Mouse (Mus musculus): Measurements from ENCODE around the gene Uba5.
A peak's percentile ranks its signal among the peaks of the same experiment; 100 is the strongest.

Uba5 gene

GRCm38 (mm10) chr9:104063244-104063961 lies 469 bp upstream of the Uba5 start, which contains the start of gene Acad11:
Acad11 (plus strand) TSS chr9:104063377.
- peak; percentile 91 for DNase-seq (ENCODE audit: low read depth, low spot score)

GRCm38 (mm10) chr9:104051028-104051427 lies 11.9 kb downstream of the Uba5 start:
- DNase-seq (ENCODE audit: low read depth, low spot score), result no peak

- DNase-seq (ENCODE audit: low read depth, low spot score), result no peak
Measured at GRCm38 (mm10) chr9:104043676-104044075, 19.3 kb downstream of the Uba5 start.

- no peak for DNase-seq (ENCODE audit: low read depth, low spot score)
Measured at GRCm38 (mm10) chr9:104040362-104040761, 22.6 kb downstream of the Uba5 start, which contains the start of gene Gm28305. Gm28305 (plus strand) TSS chr9:104040662.

GRCm38 (mm10) chr9:104039742-104040141 lies 23.2 kb downstream of the Uba5 start:
- no peak for DNase-seq (ENCODE audit: low read depth, low spot score)

- no peak for DNase-seq (ENCODE audit: low read depth, low spot score)
Measured at GRCm38 (mm10) chr9:104039031-104039695, 23.8 kb downstream of the Uba5 start.

GRCm38 (mm10) chr9:104038266-104038665 lies 24.7 kb downstream of the Uba5 start:
- DNase-seq (ENCODE audit: low read depth, low spot score), result no peak

GRCm38 (mm10) chr9:104035261-104036015 lies 27.5 kb downstream of the Uba5 start:
- DNase-seq (ENCODE audit: low read depth, low spot score), result peak; percentile 43

GRCm38 (mm10) chr9:104034718-104035117 lies 28.2 kb downstream of the Uba5 start:
- no peak for DNase-seq (ENCODE audit: low read depth, low spot score)

- no peak for DNase-seq (ENCODE audit: low read depth, low spot score)
Measured at GRCm38 (mm10) chr9:104034231-104034630, 28.7 kb downstream of the Uba5 start.

- DNase-seq (ENCODE audit: low read depth, low spot score), result no peak
Measured at GRCm38 (mm10) chr9:104029861-104030260, 33.1 kb downstream of the Uba5 start.

- no peak for DNase-seq (ENCODE audit: low read depth, low spot score)
Measured at GRCm38 (mm10) chr9:104027186-104027585, 35.7 kb downstream of the Uba5 start.

GRCm38 (mm10) chr9:104021026-104021425 lies 41.9 kb downstream of the Uba5 start:
- DNase-seq (ENCODE audit: low read depth, low spot score), result no peak

GRCm38 (mm10) chr9:104014526-104014925 lies 48.4 kb downstream of the Uba5 start:
- no peak for DNase-seq (ENCODE audit: low read depth, low spot score)

GRCm38 (mm10) chr9:104002913-104003330 lies 60.0 kb downstream of the Uba5 start:
- peak; percentile 20 for DNase-seq (ENCODE audit: low read depth, low spot score)

- peak; percentile 94 for DNase-seq (ENCODE audit: low read depth, low spot score)
Measured at GRCm38 (mm10) chr9:104001921-104002859, 60.7 kb downstream of the Uba5 start, which contains the start of gene Nphp3. Nphp3 (plus strand) TSS chr9:104002544.

- no peak for DNase-seq (ENCODE audit: low read depth, low spot score)
Measured at GRCm38 (mm10) chr9:104000601-104001000, 62.3 kb downstream of the Uba5 start.

All from retina, adult 2 months (tissue).